Mouse (Mus musculus) G1E (cell line): ENCODE results near the gene Asic2. TPM values are rescaled to one million over a fixed set of nuclear protein-coding genes. Genes with fewer than 3 reads are reported as not detected.
"Not testable (repeated sequence)": the region's sequence is repeated elsewhere in the genome, so short reads cannot be mapped to it uniquely, and the experiment has no call there.

ENCODE experiments used
- ATAC-seq: 2 replicates; pipeline ENCODE4 v1.8.0; 2016; ENCODE audit warnings: mild to moderate bottlenecking; ENCODE audit not compliant: insufficient number of reproducible peaks, poor library complexity, low FRiP score, severe bottlenecking; ENCODE audit errors: extremely low read depth
- DNase-seq: peaks from one replicate; pipeline ENCODE4 v3.0.0; 2012; ENCODE audit warnings: low spot score
- H3K27me3 ChIP-seq: 2 replicates; pipeline ENCODE4 v1.6.1; 2012; ENCODE audit warnings: mild to moderate bottlenecking, low read length, inconsistent platforms; ENCODE audit not compliant: insufficient read depth
- H3K36me3 ChIP-seq: replicated peaks from 2 replicates; pipeline ENCODE3; 2012; ENCODE audit warnings: mild to moderate bottlenecking, inconsistent platforms
- H3K4me1 ChIP-seq: 2 replicates; pipeline ENCODE4 v1.6.1; 2012; ENCODE audit warnings: low read depth, low read length, inconsistent platforms, mixed read lengths; ENCODE audit not compliant: insufficient read depth
- H3K4me3 ChIP-seq: 2 replicates; pipeline ENCODE4 v1.5.1; 2012; ENCODE audit warnings: low read depth, mild to moderate bottlenecking, inconsistent platforms, low read length, moderate library complexity, mixed read lengths
- H3K9me3 ChIP-seq: replicated peaks from 2 replicates; pipeline ENCODE4 v1.6.1; 2012; ENCODE audit warnings: inconsistent platforms
- CTCF ChIP-seq: IDR thresholded peaks from 2 replicates; pipeline ENCODE4 v1.5.1; 2012; ENCODE audit warnings: low read depth, low read length, inconsistent platforms, mixed read lengths
- GATA1 ChIP-seq: IDR thresholded peaks from 2 replicates; pipeline ENCODE4 v1.6.1; 2012; ENCODE audit warnings: borderline replicate concordance, low read length, inconsistent platforms, mixed read lengths
- GATA2 ChIP-seq: IDR thresholded peaks from 2 replicates; pipeline ENCODE4 v1.6.1; 2012; ENCODE audit warnings: low read depth, low read length, inconsistent platforms, borderline replicate concordance
- POLR2AphosphoS5 ChIP-seq: IDR thresholded peaks from 2 replicates; pipeline ENCODE4 v1.6.1; 2012; ENCODE audit warnings: low read depth, low read length, inconsistent platforms; ENCODE audit not compliant: insufficient replicate concordance
- TAL1 ChIP-seq: conservative IDR thresholded peaks from 2 replicates; pipeline ENCODE4 v1.6.1; 2012; ENCODE audit warnings: low read depth, low read length, inconsistent platforms, mixed read lengths
- polyA plus RNA-seq: library from polyadenylated mRNA; stranded (reverse); fragments of >175 nt; gene quantifications from 2 replicates; pipeline ENCODE4 v1.2.3, GENCODE M21; 2012
- total RNA-seq, 2 experiments: library from RNA; stranded (forward) in 1 of 2; stranded (reverse) in 1 of 2; fragments of 200-1000 nt in 1 of 2; fragments of >200 nt in 1 of 2; fragmentation: Nextera tagmentation in 1 of 2; gene quantifications; 2 replicates each; pipeline ENCODE4 v1.2.3; 2014 to 2017

Asic2 gene
- total and polyA plus RNA-seq, 3 experiments: 0.16 TPM; not detected in 2

- ATAC-seq (no peak), DNase-seq (no peak)
- H3K27me3 ChIP-seq: no peaks in the 10 kb centered on the region
- no peaks in the 10 kb centered on the region for H3K4me1 ChIP-seq
- TF ChIP-seq GATA2 (no peak), POLR2AphosphoS5 (no peak), CTCF (no peak), TAL1 (no peak), GATA1 (no peak)
- peaks cover 22% of the 10 kb centered on the region for H3K9me3 ChIP-seq
- no peaks in the 10 kb centered on the region for H3K36me3 ChIP-seq
- H3K4me3 ChIP-seq: no peak overlapping the region
Observed at GRCm38 (mm10) chr11:81270518-81270917, 697.7 kb downstream of the Asic2 start.

GRCm38 (mm10) chr11:81263757-81264156 is 704.5 kb downstream of the Asic2 start:
- no peaks in the 10 kb centered on the region for H3K4me1 ChIP-seq
- no peak overlapping the region for H3K4me3 ChIP-seq
- H3K27me3 ChIP-seq: no peaks in the 10 kb centered on the region
- DNase-seq (no peak), ATAC-seq (no peak)
- H3K36me3 ChIP-seq: no peaks in the 10 kb centered on the region
- TF ChIP-seq POLR2AphosphoS5 (no peak), GATA2 (no peak), TAL1 (no peak), GATA1 (no peak), CTCF (no peak)
- peaks cover 24% of the 10 kb centered on the region for H3K9me3 ChIP-seq

GRCm38 (mm10) chr11:81263193-81263592 is 705.1 kb downstream of the Asic2 start:
- ATAC-seq (no peak), DNase-seq (no peak)
- Histone ChIP-seq H3K4me1 (no peaks in the 10 kb centered on the region), H3K4me3 (no peak overlapping the region), H3K9me3 (peaks cover 23% of the 10 kb centered on the region), H3K36me3 (no peaks in the 10 kb centered on the region), H3K27me3 (no peaks in the 10 kb centered on the region)
- TF ChIP-seq TAL1 (no peak), POLR2AphosphoS5 (no peak), CTCF (no peak), GATA1 (no peak), GATA2 (no peak)

GRCm38 (mm10) chr11:81261259-81261658 is 707.0 kb downstream of the Asic2 start:
- TF ChIP-seq POLR2AphosphoS5: no peak
- no peak for TF ChIP-seq TAL1
- no peak for TF ChIP-seq CTCF
- no peak for TF ChIP-seq GATA1
- TF ChIP-seq GATA2: no peak
- no peak for ATAC-seq
- no peaks in the 10 kb centered on the region for H3K4me1 ChIP-seq
- peaks cover 35% of the 10 kb centered on the region for H3K9me3 ChIP-seq
- DNase-seq: no peak
- H3K4me3 ChIP-seq: no peak overlapping the region
- no peaks in the 10 kb centered on the region for H3K27me3 ChIP-seq
- H3K36me3 ChIP-seq: no peaks in the 10 kb centered on the region

GRCm38 (mm10) chr11:81241183-81241582 is 727.1 kb downstream of the Asic2 start:
- H3K9me3 ChIP-seq: peaks cover 59% of the 10 kb centered on the region
- H3K4me3 ChIP-seq, H3K27me3 ChIP-seq, ATAC-seq, H3K36me3 ChIP-seq, DNase-seq, H3K4me1 ChIP-seq: not testable (repeated sequence)

- Histone ChIP-seq H3K9me3 (peaks cover 65% of the 10 kb centered on the region), H3K36me3 (no peaks in the 10 kb centered on the region), H3K4me3 (no peak overlapping the region), H3K4me1 (no peaks in the 10 kb centered on the region), H3K27me3 (no peaks in the 10 kb centered on the region)
- no peak for DNase-seq
- TF ChIP-seq CTCF: no peak
- no peak for TF ChIP-seq TAL1
- no peak for TF ChIP-seq GATA1
- no peak for TF ChIP-seq POLR2AphosphoS5
- TF ChIP-seq GATA2: no peak
- ATAC-seq: no peak
Observed at GRCm38 (mm10) chr11:81239966-81240681, 728.1 kb downstream of the Asic2 start.
